Mouse (Mus musculus) forebrain, embryonic 14.5 days (tissue): Measurements from ENCODE around the gene Pink1. TPM values are rescaled to one million over a fixed set of nuclear protein-coding genes. Genes with fewer than 3 reads are reported as not detected.

Source experiments
- ATAC-seq: fragments of 200-750 bp; cut with Nextera tagmentation; 2 replicates; pipeline ENCODE4 v1.8.0; 2017; ENCODE audit warnings: mild to moderate bottlenecking, moderate library complexity
- DNase-seq: peaks from one replicate; pipeline ENCODE4 v3.0.0-alpha.2; 2015; ENCODE audit warnings: low spot score
- H3K27ac ChIP-seq: fragments of 300-500 bp; sonication (generic); 2 replicates; pipeline ENCODE4 v1.5.1; 2014; ENCODE audit warnings: low read depth, mild to moderate bottlenecking, control low read depth, low read length, moderate library complexity
- H3K27me3 ChIP-seq: fragments of 300-500 bp; sonication (generic); replicated peaks from 2 replicates; pipeline ENCODE4 v1.6.1; 2014; ENCODE audit warnings: low read length, control low read depth, mixed read lengths; ENCODE audit not compliant: control insufficient read depth, insufficient read depth
- H3K36me3 ChIP-seq: fragments of 300-500 bp; sonication (generic); 2 replicates; pipeline ENCODE4 v1.6.1; 2014; ENCODE audit warnings: low read length, control low read depth; ENCODE audit not compliant: control insufficient read depth, insufficient read depth
- H3K4me1 ChIP-seq: fragments of 300-500 bp; sonication (generic); 2 replicates; pipeline ENCODE4 v1.6.1; 2014; ENCODE audit warnings: antibody characterized with exemption, low read length, control low read depth; ENCODE audit not compliant: control insufficient read depth, insufficient read depth
- H3K4me2 ChIP-seq: fragments of 300-500 bp; sonication (generic); 2 replicates; pipeline ENCODE4 v1.6.1; 2014; ENCODE audit warnings: mild to moderate bottlenecking, control low read depth, low read length
- H3K4me3 ChIP-seq: fragments of 300-500 bp; sonication (generic); 2 replicates; pipeline ENCODE4 v1.5.1; 2014; ENCODE audit warnings: low read depth, low read length, control low read depth
- H3K9ac ChIP-seq: fragments of 300-500 bp; sonication (generic); 2 replicates; pipeline ENCODE4 v1.6.1; 2014; ENCODE audit warnings: mild to moderate bottlenecking, low read length, control low read depth, moderate library complexity
- H3K9me3 ChIP-seq: fragments of 300-500 bp; sonication (generic); replicated peaks from 2 replicates; pipeline ENCODE4 v1.6.1; 2016; ENCODE audit warnings: low read length, control low read depth, mixed read lengths; ENCODE audit not compliant: control insufficient read depth
- WGBS: fragments of 180-500 bp; shearing (Covaris S2); extraction: QIAGEN DNeasy Blood & Tissue Kit; methylation state at CpG from one replicate; pipeline ENCODE4 v1.1.7; 2014; 5-methylcytosine and 5-hydroxymethylcytosine counted together
- polyA plus RNA-seq: library from polyadenylated mRNA; unstranded; fragments of >200 nt; fragmentation: Nextera tagmentation; extraction: Ambion mirVana; gene quantifications from 2 replicates; pipeline ENCODE4 v1.2.1, GENCODE M21; 2014

Gene Pink1
- polyA plus RNA-seq, 1 experiment from 2014 or later: 47.6 TPM

DNA sequence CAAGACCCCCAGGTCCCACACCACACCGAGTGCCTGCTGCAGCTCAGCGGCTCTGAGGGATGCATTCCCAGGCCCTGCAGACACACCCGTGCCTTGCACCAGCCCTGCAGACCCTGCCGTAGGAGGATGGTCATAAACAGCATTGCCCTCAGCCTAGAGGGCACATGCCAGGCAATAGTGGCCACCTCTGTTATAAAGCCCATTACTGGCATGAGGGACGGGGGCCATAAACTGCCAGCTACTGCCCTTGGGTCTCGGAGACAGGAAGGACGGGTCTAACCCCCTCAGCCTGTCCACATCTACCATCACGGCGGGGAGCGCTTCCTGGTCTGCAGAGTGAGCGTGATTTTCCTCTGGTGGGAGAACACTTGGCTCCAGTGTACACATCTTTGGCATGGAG, 13.1 kb downstream of the Pink1 start:
- Histone ChIP-seq H3K36me3 (peaks cover 90% of the 10 kb centered on the region), H3K27me3 (no peaks in the 10 kb centered on the region), H3K27ac (no peak overlapping the region), H3K4me3 (no peak overlapping the region), H3K9me3 (no peaks in the 10 kb centered on the region), H3K9ac (no peak overlapping the region), H3K4me2 (no peak overlapping the region), H3K4me1 (no peaks in the 10 kb centered on the region)
- 90% methylated on average over 11 of the region's 11 CpGs for WGBS
- DNase-seq (no peak), ATAC-seq (no peak)

DNA sequence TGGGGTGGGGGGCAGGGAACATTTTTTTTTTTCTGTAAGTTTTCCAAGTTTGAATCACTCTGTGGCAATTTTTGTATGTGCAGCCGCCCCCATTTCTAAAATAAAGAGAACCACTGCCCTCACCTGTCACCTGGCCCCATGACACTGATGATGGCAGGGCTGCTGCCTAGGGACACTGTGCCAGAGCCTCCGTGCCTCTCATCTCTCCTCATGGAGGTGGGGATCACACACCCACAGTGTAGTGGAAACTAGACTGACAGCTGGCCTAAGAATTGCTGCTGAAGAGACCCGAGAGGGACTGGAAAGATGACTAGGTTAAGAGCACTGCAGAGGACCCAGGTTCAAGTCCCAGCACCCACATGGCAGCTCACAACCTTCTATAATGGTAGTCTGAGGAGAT, 14.0 kb downstream of the Pink1 start:
- WGBS: 90% methylated on average over 3 of the region's 3 CpGs
- Histone ChIP-seq H3K4me1 (no peaks in the 10 kb centered on the region), H3K27me3 (no peaks in the 10 kb centered on the region), H3K36me3 (peaks cover 93% of the 10 kb centered on the region), H3K9me3 (no peaks in the 10 kb centered on the region), H3K4me2 (no peak overlapping the region), H3K9ac (no peak overlapping the region), H3K4me3 (no peak overlapping the region), H3K27ac (no peak overlapping the region)
- no peak for DNase-seq
- ATAC-seq: no peak

DNA sequence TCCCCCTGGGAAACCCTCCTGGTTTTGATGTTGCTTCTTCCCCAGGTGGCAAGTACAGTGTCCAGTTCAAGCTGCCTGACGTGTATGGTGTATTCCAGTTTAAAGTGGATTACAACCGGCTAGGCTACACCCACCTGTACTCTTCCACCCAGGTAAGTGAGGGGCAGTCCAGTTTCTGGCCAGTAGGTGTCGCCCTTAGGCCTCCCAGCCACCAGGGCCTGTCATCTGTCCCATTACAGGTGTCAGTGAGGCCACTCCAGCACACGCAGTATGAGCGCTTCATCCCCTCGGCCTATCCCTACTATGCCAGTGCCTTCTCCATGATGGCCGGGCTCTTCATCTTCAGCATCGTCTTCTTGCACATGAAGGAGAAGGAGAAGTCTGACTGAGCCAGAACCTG, 14.5 kb downstream of the Pink1 start:
- H3K27me3 ChIP-seq: no peaks in the 10 kb centered on the region
- peak; percentile 40; the same call in 1 of the 2 replicates for ATAC-seq
- no peaks in the 10 kb centered on the region for H3K9me3 ChIP-seq
- H3K36me3 ChIP-seq: peaks cover 92% of the 10 kb centered on the region
- 63% methylated on average over 8 of the region's 8 CpGs for WGBS
- H3K4me2 ChIP-seq: no peak overlapping the region
- H3K27ac ChIP-seq: no peak overlapping the region
- DNase-seq: no peak
- H3K4me1 ChIP-seq: no peaks in the 10 kb centered on the region
- H3K4me3 ChIP-seq: no peak overlapping the region
- no peak overlapping the region for H3K9ac ChIP-seq

DNA sequence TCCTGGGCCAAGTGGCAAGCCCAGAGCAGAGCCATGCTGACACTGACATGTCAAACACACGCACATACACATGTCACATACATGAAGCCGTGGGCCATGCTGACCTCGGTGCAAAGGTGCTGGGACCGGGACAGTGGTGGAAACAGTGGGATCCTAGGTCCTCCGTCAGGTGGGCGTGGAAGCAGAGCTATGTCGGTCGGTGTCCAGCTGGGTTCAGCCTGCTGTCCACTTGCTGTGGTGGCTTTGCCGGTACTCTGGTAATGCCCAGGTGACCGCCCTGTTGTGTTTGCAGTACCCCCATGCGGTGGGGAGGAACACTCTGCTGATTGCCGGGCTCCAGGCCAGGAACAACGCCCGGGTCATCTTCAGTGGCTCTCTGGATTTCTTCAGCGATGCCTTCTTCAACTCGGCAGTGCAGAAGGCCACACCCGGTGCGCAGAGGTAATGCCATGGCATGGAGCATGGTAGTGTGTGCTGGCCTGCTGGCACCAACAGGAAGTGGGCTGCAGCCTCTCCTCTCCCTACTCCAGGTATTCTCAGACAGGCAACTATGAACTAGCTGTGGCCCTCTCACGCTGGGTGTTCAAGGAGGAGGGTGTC, 15.7 kb downstream of the Pink1 start:
- no peak for ATAC-seq

DNA sequence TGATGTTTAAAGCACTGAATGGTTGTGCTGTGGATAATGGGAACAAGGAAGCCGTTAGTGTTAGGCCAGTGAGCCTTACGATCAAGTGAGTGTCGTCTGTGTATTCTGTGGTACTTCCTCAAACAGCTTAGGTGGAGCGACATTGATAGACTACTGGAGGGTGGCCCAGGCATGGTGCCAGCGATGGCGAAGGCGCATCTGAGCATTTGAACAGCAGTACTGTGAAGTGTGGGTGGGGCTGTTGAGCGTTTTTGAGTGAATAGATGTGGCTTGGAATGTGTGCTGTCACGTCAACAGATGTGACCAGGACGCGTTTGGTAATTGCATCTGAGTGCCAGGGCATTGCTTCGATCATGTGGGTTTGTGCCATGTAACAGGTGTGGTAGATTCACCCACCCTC, 18.4 kb downstream of the Pink1 start:
- no peak for DNase-seq
- no peak overlapping the region for H3K4me2 ChIP-seq
- no peaks in the 10 kb centered on the region for H3K9me3 ChIP-seq
- WGBS: 82% methylated on average over 12 of the region's 12 CpGs
- H3K27ac ChIP-seq: no peak overlapping the region
- H3K9ac ChIP-seq: no peak overlapping the region
- no peak for ATAC-seq
- H3K27me3 ChIP-seq: no peaks in the 10 kb centered on the region
- H3K4me3 ChIP-seq: no peak overlapping the region
- peaks cover 55% of the 10 kb centered on the region for H3K36me3 ChIP-seq
- peaks cover 10% of the 10 kb centered on the region for H3K4me1 ChIP-seq

More for the DNA sequence above, 15.7 kb downstream of the Pink1 start:
- H3K4me3 ChIP-seq: no peak overlapping the region
- DNase-seq: no peak
- H3K27ac ChIP-seq: no peak overlapping the region
- H3K9me3 ChIP-seq: no peaks in the 10 kb centered on the region
- H3K4me2 ChIP-seq: no peak overlapping the region
- H3K27me3 ChIP-seq: no peaks in the 10 kb centered on the region
- H3K9ac ChIP-seq: no peak overlapping the region
- H3K36me3 ChIP-seq: peaks cover 82% of the 10 kb centered on the region
- WGBS: 95% methylated on average over 19 of the region's 19 CpGs
- peaks cover 5% of the 10 kb centered on the region for H3K4me1 ChIP-seq

DNA sequence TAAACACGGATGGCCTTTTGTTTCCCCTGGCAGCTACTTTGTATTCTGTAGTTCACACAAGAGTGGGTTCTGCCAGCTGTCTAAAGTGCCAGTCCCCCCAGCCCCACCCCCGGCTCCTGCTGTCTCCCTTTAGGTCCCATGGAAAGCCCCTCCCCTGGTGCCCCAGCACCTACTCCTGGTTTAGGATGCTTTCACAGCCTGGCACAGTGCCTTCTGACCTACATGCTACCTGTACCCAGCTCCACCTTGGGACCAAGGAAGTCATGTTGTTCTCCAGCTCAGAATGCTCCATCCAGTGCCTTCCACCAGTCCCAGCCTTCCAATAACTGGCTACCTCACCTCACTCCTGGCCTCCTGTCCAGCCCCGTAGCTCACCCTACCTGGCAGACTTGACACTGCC, 19.1 kb downstream of the Pink1 start:
- H3K27ac ChIP-seq: no peak overlapping the region
- H3K9me3 ChIP-seq: no peaks in the 10 kb centered on the region
- ATAC-seq (no peak), DNase-seq (no peak)
- 73% methylated on average over 3 of the region's 3 CpGs for WGBS
- no peak overlapping the region for H3K4me3 ChIP-seq
- H3K9ac ChIP-seq: no peak overlapping the region
- no peaks in the 10 kb centered on the region for H3K27me3 ChIP-seq
- H3K36me3 ChIP-seq: peaks cover 48% of the 10 kb centered on the region
- H3K4me2 ChIP-seq: no peak overlapping the region
- H3K4me1 ChIP-seq: peaks cover 10% of the 10 kb centered on the region

DNA sequence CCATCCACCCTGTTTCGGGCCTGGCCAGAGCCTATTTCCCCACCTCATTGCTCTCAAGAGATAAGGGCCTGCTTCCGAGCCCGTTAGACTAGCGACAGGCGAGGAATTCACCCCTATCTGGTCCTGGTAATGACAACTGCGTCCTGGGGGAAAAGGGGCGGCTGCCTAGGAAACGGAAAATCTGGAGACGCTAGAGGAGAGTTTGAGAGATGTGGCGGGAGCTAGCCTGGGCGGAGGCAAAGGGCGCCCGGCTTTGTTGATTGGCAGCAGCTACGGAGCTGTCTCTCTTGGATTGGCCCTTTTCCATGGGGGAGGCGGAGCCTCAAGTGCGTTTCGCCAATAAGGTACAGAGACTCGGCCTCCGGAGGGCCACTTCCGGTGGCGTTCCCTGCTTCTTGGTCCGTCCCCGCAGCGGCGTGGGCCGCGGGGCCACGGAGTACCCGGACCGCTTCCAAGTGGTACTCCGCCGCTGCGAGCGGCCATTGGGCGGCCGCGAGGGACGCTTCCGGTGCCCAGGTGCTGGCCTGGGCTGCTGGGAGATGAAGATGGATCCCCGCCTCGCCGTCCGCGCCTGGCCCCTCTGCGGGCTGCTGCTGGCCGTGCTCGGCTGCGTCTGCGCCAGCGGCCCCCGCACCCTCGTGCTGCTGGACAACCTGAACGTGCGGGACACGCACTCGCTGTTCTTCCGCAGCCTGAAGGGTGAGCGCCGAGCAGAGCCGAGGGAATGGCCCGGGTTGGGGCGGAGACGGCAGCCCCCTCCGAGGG, 21.6 kb downstream of the Pink1 start, which contains the start of gene Ddost:
Ddost (plus strand) TSS at position 391 of the 765 bp plus-strand sequence.
- DNase-seq (peak; percentile 100), ATAC-seq (peak; percentile 99)
- Histone ChIP-seq H3K27ac (peak within 1 kb of the TSS; percentile 73), H3K4me2 (peak within 1 kb of the TSS; percentile 94), H3K9me3 (no peaks in the 10 kb centered on the region), H3K4me3 (peak within 1 kb of the TSS; percentile 93), H3K4me1 (peaks cover 10% of the 10 kb centered on the region), H3K36me3 (peaks cover 24% of the 10 kb centered on the region), H3K27me3 (no peaks in the 10 kb centered on the region), H3K9ac (peak within 1 kb of the TSS; percentile 94)
- under 1% methylated on average over 59 of the region's 64 CpGs for WGBS

DNA sequence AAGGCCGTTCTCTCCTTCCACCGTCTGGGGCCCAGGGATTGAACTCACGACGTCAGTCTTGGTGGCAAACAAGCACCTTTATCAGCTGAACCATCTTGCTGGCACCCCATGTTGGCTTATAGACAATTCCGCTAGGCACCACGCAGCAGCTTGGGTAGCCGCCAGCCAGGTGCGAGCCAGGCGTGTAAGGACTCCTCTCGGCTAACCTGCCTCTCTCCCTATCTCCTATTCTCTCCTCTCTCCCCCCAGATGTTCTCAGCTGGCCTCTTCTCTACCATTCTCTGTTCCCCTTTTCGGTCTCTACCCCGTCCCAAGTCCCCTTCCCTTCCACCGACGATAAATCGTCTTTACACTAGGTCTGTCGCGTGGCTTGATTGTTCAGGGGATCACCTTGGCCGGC, 22.4 kb downstream of the Pink1 start:
- peak overlapping the region; percentile 75 for H3K9ac ChIP-seq
- peak overlapping the region; percentile 94 for H3K4me2 ChIP-seq
- peaks cover 10% of the 10 kb centered on the region for H3K4me1 ChIP-seq
- no peaks in the 10 kb centered on the region for H3K27me3 ChIP-seq
- no peaks in the 10 kb centered on the region for H3K9me3 ChIP-seq
- peak overlapping the region; percentile 93 for H3K4me3 ChIP-seq
- peak overlapping the region; percentile 60; the same call in 1 of the 2 replicates for H3K27ac ChIP-seq
- 14% methylated on average over 18 of the region's 18 CpGs for WGBS
- H3K36me3 ChIP-seq: peaks cover 16% of the 10 kb centered on the region
- DNase-seq: no peak
- no peak for ATAC-seq

DNA sequence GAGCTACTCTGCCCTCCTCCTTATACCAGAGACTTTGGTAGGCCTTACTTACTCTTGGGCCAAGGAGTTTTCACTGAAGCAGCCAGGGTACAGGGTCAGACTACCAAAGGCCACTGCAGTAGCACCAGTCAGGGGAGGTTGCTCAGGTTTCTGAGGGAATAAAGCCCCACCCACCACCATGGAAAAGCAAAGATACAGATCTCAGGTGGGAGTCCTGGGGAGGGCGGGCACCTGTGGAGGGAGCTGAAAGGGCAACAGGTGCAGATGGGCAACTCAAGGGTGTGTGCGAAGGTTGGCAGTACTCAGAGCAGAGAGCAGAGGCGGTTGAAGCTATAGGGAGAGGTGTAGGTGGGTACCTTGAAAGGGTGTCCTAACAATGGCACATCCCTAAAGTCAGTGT, 23.1 kb downstream of the Pink1 start:
- ATAC-seq (no peak), DNase-seq (no peak)
- no peaks in the 10 kb centered on the region for H3K27me3 ChIP-seq
- H3K27ac ChIP-seq: no peak overlapping the region
- peaks cover 9% of the 10 kb centered on the region; the same call in 1 of the 2 replicates for H3K36me3 ChIP-seq
- no peak overlapping the region; the same call in 1 of the 2 replicates for H3K4me2 ChIP-seq
- 89% methylated on average over 3 of the region's 3 CpGs for WGBS
- H3K4me3 ChIP-seq: no peak overlapping the region
- peaks cover 10% of the 10 kb centered on the region for H3K4me1 ChIP-seq
- H3K9me3 ChIP-seq: no peaks in the 10 kb centered on the region
- H3K9ac ChIP-seq: no peak overlapping the region
